Mouse (Mus musculus) left cerebral cortex, adult 8-10 months (tissue): ENCODE results near the gene Zfp558. TPM values are rescaled to one million over a fixed set of nuclear protein-coding genes. Genes with fewer than 3 reads are reported as not detected.
A peak's percentile ranks its signal among the peaks of the same experiment; 100 is the strongest.
"Not testable (repeated sequence)": the region's sequence is repeated elsewhere in the genome, so short reads cannot be mapped to it uniquely, and the experiment has no call there.

ENCODE experiments used
- DNase-seq, 2 experiments: peaks; one replicate each; pipeline ENCODE4 v3.0.0; 2022; ENCODE audit warnings: low spot score in 2 of 2
- microRNA-seq, 2 experiments: library from miRNA; unstranded; fragments of <30 nt; microRNA quantifications; one replicate each; pipeline ENCODE4 v1.2.0; 2022
- total RNA-seq, 4 experiments: library from RNA; stranded (reverse); gene quantifications; 2 replicates each; pipeline ENCODE4 v1.2.4; 2022

Gene Zfp558
- total RNA-seq, result 1 to 10 TPM; 2.6 to 3.4 (median 3.2) TPM

DNA sequence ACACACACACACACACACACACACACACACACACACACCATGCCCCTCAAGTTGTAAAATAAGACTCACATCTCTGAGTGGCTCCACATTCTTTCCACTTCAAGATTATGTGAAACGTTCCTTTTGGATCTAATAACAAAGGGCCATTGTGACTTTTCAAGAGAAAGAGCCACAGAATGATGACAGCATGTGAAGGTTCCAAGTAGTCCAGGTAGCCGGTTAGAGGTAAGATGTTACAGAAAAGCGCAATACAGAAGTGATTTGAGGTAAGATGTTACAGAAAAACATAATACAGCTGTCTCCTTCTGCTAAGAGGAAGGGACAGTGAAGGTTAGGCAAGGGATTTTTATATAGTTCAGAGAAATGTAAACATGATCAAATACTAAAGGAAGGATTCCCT, at the start of gene Zfp558, which contains the start of gene Mbd3l1:
Gene Zfp558 (minus strand): TSS at position 101 of the 400 bp plus-strand sequence.
Gene Mbd3l1 (plus strand): TSS at position 192 of the 400 bp plus-strand sequence.
- no peak for DNase-seq

DNA sequence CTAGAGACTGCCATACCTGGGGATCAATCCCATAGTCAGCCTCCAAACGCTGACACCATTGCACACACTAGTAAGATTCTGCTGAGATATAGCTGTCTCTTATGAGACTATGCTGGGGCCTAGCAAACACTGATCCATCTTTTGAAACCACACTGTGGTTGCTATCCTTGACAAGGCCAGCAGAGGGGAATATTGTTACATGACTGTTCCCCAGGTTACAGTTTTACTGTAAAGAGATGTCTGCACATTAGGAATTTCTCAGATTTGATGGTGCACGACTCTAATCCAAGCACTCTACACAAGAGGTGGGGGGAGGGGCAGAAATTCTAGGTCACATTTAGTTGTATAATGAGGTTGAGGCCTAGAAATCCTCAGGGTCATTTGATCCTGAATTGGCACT, 30.0 kb upstream of the Zfp558 start:
- peak in 1 of 2 experiments; percentile 5 for DNase-seq

DNA sequence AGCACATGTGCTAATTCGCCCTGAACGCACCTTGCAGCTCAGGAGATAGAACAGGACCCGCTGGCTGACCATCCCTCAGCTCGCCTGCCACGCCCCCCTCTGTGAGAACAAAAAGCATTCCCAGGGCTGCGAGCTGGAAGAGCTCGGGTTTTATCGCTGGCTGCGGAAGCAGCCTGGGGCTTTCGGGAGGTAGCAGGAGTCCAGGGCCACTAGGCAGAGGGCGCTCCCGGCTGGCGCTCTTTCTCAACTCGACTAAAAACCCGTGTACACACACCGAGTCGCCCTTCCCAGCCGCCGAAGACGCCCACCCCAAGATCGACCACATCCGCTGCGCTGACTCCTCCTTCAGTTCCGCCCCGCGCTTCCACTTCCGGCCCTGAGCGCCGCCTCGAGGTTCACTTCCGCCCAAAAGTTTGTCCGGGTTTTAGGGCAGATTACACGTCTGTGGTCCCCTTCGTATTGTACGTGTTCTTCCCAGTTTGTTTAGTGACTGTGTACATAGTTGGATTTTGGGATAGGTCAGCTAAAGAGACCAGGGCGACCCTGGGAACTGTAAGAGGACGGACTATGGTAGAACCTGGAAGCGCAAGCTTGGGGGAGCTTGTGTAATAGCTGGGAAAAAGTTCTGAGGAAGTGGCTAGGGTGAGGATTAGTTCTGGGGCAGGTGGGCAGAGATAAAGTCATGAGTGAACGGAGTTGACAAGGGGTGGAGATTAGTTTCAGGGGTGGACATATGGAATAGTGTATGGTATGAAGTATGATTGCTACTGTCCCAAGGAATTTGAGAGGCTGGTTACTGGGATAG, 4.5 kb downstream of the Zfp558 start:
- DNase-seq, result peak; percentile 26 to 32

DNA sequence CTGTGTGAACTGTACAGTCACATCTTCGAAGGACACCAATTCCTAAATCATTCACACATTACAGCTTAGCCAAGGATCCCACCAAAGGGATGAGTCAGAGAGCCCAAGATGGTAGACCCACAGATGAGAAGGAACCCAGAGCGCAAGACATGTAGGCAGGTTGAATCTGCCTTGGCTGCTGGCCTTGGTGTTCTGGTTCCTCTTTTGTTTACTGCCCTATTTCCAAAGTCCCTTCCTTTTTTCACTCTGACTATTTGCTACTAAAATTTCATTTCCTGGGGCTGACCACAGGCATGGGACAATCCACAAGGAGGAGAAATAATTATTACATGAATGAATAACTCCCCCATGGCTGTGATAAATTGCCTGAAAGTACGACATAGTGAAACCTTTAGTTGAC, 10.1 kb downstream of the Zfp558 start:
- DNase-seq, result no peak

DNA sequence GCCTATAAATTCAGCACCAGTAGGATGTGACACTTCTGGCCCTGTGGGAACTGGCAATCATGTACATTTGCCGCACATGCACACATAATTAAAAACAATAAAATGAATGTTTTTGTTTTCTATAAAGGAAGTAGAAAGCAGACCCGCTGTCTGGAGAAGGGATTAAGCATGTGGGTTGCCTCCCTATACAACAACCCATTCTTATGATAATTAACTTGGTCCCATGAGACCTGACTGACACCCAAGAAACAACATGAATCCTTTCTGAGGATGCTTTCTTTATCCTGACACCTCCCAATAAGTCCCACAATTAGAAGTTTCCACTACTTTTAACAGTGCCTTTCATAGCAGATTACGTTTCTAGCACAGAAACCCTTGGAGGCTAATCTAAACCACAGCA, 10.7 kb downstream of the Zfp558 start:
- DNase-seq, result no peak

DNA sequence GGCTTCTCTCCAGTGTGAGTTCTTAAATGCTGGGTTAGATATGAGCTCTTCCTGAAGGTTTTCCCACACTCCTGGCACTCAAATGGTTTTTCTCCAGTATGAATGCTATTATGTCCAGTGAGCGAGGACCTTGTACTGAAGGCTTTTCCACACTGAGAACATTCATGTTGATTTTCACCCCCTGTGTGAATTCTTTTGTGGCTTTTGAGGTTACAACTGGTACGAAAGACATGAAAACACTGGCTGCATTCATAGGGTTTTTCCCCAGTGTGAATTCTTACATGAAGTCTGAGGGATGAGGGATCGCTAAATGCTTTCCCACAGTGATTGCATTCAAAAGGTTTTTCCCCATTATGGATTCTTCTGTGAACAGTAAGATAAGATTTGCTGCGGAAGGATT, 21.5 kb downstream of the Zfp558 start:
- no peak for DNase-seq

DNA sequence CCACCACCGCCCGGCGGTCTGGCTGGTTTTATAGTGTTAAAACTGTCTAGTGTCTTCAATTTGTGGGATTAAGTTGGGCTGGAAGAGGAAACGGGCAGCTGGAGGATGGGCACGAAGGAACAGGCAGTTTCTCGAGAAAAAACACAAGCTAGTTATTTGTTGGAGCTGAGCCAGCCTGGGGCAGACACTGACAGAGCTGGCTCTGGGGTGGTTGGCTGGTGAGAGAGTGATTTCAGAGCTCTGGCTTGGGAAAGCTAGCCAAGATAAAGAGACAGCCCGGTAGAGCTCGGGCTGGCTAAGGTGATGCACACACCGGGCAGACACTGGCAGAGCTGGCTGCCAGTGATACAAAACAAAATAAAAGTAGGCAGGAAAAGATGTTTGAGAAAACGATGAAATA, 46.4 kb downstream of the Zfp558 start:
- no peak for DNase-seq

DNA sequence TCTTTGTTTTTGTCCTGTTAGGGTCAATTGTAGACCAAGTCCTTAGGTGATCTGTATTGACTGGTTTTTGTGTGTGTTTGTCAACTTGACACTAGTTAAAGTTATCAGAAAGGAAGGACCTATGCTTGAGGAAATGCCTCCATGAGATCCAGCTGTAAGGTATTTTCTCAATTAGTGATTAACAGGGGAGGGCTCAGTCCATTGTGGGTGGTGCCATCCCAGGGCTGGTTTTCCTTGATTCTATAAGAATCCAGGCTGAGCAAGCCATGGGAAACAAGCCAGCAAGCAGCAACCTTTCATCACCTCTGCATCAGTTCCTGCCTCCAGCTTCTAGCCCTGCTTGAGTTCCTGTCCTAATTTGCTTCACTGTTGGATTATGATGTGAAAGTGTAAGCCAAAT, 47.7 kb downstream of the Zfp558 start, which contains the start of gene Mbd3l2:
Gene Mbd3l2 (plus strand): TSS at position 301 of the 400 bp plus-strand sequence.
- no peak for DNase-seq

DNA sequence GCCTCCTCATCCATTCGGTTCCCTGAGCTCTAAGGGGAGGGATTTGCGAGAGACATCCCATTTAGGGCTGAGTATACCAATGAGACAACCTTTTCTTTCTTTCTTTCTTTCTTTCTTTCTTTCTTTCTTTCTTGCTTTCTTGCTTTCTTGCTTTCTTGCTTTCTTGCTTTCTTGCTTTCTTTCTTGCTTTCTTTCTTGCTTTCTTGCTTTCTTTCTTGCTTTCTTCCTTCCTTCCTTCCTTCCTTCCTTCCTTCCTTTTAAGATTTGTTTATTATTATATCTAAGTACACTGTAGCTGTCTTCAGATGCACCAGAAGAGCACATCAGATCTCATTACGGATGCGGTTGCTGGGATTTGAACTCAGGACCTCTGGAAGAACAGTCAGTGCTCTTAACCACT, 65.7 kb downstream of the Zfp558 start:
- DNase-seq, result not testable (repeated sequence)

Small RNAs within 50 kb of the gene (microRNA-seq; reads per million reads assigned to microRNA genes)
- gene Gm22854, result 0 reads per million in 2 experiments

Other genes with a start within 250 kb of the Zfp558 start
- gene Chordc1, start 186.1 kb downstream of the Zfp558 start, total RNA-seq, result 10 to 100 TPM; 66.9 to 82.6 (median 70.8) TPM
- 1 to 10 TPM in 2 of 4 experiments, under 1 TPM in 2; 0.53 to 2.9 (median 0.88) TPM for gene Naalad2, start 75.3 kb downstream of the Zfp558 start, total RNA-seq
- gene Ubtfl1, start 73.8 kb downstream of the Zfp558 start, total RNA-seq, result not detected
- not detected for gene Mbd3l2, start 47.6 kb downstream of the Zfp558 start, total RNA-seq
- not detected for gene Mbd3l1, start 91 bp upstream of the Zfp558 start, total RNA-seq
- gene Muc16, start 196.3 kb upstream of the Zfp558 start, total RNA-seq, result not detected